Mouse (Mus musculus) midbrain, embryonic 11.5 days (tissue): ENCODE data around the gene Ttc7b. TPM values are rescaled to one million over a fixed set of nuclear protein-coding genes. Genes with fewer than 3 reads are reported as not detected.

Source experiments
- ATAC-seq: fragments of 200-750 bp; cut with Nextera tagmentation; 2 replicates; pipeline ENCODE4 v1.8.0; 2017; ENCODE audit warnings: moderate TSS enrichment, moderate library complexity; ENCODE audit not compliant: low FRiP score
- DNase-seq: peaks from one replicate; pipeline ENCODE4 v3.0.0; 2015; ENCODE audit warnings: low spot score; ENCODE audit errors: missing footprints
- H3K27ac ChIP-seq: fragments of 300-500 bp; sonication (generic); 2 replicates; pipeline ENCODE4 v1.5.1; 2014; ENCODE audit warnings: low read depth, low read length
- H3K27me3 ChIP-seq: fragments of 300-500 bp; sonication (generic); 2 replicates; pipeline ENCODE4 v1.6.1; 2014; ENCODE audit warnings: mild to moderate bottlenecking, low read length, moderate library complexity, mixed read lengths; ENCODE audit not compliant: control insufficient read depth, insufficient read depth
- H3K36me3 ChIP-seq: fragments of 300-500 bp; sonication (generic); 2 replicates; pipeline ENCODE4 v1.6.1; 2014; ENCODE audit warnings: mild to moderate bottlenecking, low read length, moderate library complexity, mixed read lengths; ENCODE audit not compliant: control insufficient read depth, insufficient read depth
- H3K4me1 ChIP-seq: fragments of 300-500 bp; sonication (generic); 2 replicates; pipeline ENCODE4 v1.6.1; 2014; ENCODE audit warnings: low read length; ENCODE audit not compliant: control insufficient read depth, insufficient read depth
- H3K4me2 ChIP-seq: fragments of 300-500 bp; sonication (generic); 2 replicates; pipeline ENCODE4 v1.6.1; 2014; ENCODE audit warnings: mild to moderate bottlenecking, moderate library complexity
- H3K4me3 ChIP-seq: fragments of 300-500 bp; sonication (generic); 2 replicates; pipeline ENCODE4 v1.5.1; 2014; ENCODE audit warnings: low read depth, low read length
- H3K9ac ChIP-seq: fragments of 300-500 bp; sonication (generic); 2 replicates; pipeline ENCODE4 v1.6.1; 2014; ENCODE audit warnings: low read length
- H3K9me3 ChIP-seq: fragments of 300-500 bp; sonication (generic); 2 replicates; pipeline ENCODE4 v1.6.1; 2016; ENCODE audit warnings: low read length; ENCODE audit not compliant: control insufficient read depth
- WGBS: fragments of 180-500 bp; shearing (Covaris S2); extraction: QIAGEN DNeasy Blood & Tissue Kit; methylation state at CpG from one replicate; pipeline ENCODE4 v1.1.7; 2014; 5-methylcytosine and 5-hydroxymethylcytosine counted together
- polyA plus RNA-seq: library from polyadenylated mRNA; unstranded; fragments of >200 nt; fragmentation: Nextera tagmentation; extraction: Ambion mirVana; gene quantifications from 2 replicates; pipeline ENCODE4 v1.2.1, GENCODE M21; 2014

Gene Ttc7b
- polyA plus RNA-seq, 1 experiment from 2014 or later, result 9.2 TPM

DNA sequence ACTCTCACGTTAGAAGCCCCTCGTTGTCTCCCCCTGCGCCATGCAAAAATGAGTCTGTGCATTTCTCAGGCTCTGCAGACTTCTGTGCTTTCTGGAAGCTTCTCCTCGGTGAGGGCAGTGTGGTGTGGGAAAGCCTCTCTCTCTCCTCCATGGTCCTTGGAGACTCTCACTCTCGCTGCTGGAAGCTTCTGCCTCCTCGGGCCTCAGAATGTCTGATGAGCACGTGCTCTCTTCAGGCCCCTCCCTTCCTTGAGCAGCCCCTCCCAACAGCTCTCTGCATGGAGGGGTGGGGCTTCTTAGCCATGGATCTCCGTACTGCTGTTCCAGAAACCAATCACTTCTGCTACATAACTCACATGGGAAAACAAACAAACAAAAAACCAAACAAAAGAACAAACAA is 242.3 kb downstream of the Ttc7b start:
- H3K9me3 ChIP-seq, result no peaks in the 10 kb centered on the region
- WGBS, result 53% methylated on average over 8 of the region's 8 CpGs
- no peaks in the 10 kb centered on the region for H3K36me3 ChIP-seq
- ATAC-seq (no peak), DNase-seq (no peak)
- H3K4me3 ChIP-seq, result no peak overlapping the region
- no peak overlapping the region for H3K27ac ChIP-seq
- H3K4me1 ChIP-seq, result peaks cover 24% of the 10 kb centered on the region
- no peaks in the 10 kb centered on the region for H3K27me3 ChIP-seq
- H3K4me2 ChIP-seq, result no peak overlapping the region
- no peak overlapping the region for H3K9ac ChIP-seq

DNA sequence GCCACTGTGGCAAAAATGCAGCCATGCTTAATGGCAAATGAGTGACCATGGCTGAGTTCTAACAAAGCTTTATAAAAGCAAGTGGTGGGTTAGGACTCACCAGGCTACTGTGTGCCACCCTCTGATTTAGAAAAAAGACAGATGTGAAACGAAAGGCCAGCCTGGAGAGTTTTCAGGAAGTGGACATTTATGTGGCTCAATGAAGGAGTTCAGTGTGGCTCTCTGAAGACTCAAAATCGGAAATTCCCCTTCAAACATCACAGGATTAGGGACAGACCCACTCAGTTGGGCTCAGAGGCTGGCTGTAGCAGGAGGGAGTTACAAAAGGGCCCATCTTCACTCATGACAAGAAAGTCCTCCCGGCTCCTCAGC is 243.1 kb downstream of the Ttc7b start:
- Histone ChIP-seq H3K4me1 (peaks cover 20% of the 10 kb centered on the region), H3K9ac (no peak overlapping the region), H3K4me3 (no peak overlapping the region), H3K27ac (peak overlapping the region; percentile 69), H3K27me3 (no peaks in the 10 kb centered on the region), H3K36me3 (no peaks in the 10 kb centered on the region), H3K9me3 (no peaks in the 10 kb centered on the region), H3K4me2 (no peak overlapping the region)
- ATAC-seq (no peak), DNase-seq (no peak)
- WGBS, result 77% methylated on average over 3 of the region's 3 CpGs

DNA sequence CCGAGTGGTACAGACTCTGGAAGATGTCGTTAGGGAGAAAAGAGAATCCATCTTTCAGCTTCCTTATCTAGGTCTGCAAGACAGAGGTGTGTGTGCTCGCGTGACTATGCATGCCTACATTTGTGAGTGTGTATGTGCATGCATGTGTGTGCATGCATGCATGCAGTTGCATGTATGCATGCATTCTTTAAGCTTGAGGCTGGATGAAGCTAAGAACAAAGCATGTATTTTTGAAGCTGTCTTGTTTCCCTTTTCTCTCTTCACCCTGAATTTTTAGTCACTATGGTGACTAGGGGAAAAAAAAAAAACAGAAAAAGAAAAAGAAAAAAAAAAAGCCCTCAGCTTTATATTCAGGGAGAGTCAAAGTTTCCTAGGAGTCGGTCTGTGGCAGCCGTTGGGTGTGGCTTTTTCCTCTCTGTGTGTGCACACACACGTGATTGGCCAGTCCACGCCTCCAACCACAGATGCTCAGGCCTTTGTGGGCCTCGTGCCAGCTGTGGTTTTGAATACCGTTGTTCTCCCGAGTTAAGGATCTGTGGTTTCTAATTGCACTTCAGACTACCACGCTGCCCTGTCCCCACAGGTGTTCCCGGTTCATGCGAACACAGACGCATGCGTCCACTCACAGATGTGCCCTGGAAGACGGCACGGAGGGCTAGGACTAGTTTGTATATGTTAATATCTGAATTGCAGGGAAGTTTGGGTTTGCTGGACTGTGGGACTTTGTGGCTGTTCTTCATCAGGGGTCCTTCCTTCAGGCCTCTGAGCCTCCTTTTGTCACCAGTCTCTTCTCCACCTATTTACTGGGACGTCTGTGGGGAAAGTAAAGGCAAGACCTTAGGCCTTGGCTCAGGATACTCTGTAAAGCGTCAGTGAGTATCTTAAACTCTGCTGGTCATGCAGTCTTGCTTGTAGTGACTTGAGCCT is 243.8 kb downstream of the Ttc7b start:
- DNase-seq, result peak; percentile 90
- H3K9ac ChIP-seq, result no peak overlapping the region
- ATAC-seq, result peak; percentile 83
- no peak overlapping the region for H3K4me2 ChIP-seq
- H3K36me3 ChIP-seq, result no peaks in the 10 kb centered on the region
- H3K4me1 ChIP-seq, result peaks cover 13% of the 10 kb centered on the region
- H3K4me3 ChIP-seq, result no peak overlapping the region
- H3K27me3 ChIP-seq, result no peaks in the 10 kb centered on the region
- peak overlapping the region; percentile 69 for H3K27ac ChIP-seq
- WGBS, result 67% methylated on average over 20 of the region's 20 CpGs
- H3K9me3 ChIP-seq, result no peaks in the 10 kb centered on the region

DNA sequence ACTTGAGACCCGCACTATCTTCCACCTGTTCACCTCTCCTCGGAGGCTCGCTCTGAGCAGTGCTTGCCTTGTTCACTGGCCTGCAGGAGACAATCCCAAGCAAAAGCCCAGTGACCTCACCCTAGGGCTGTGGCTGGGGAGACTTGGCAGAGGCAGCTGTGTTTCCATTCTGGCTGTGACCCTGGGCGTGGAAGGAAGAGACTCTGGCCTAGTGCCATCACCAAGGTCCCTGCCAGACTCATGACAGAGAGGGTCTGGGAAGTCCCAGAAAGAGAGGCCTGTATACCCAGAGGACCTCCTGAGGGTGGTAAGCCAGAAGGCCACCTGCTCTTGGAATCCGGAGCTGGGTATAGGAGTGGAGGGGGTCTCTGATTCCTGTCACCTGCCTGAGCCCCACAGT is 244.8 kb downstream of the Ttc7b start:
- 86% methylated on average over 5 of the region's 5 CpGs for WGBS
- H3K27ac ChIP-seq, result no peak overlapping the region

DNA sequence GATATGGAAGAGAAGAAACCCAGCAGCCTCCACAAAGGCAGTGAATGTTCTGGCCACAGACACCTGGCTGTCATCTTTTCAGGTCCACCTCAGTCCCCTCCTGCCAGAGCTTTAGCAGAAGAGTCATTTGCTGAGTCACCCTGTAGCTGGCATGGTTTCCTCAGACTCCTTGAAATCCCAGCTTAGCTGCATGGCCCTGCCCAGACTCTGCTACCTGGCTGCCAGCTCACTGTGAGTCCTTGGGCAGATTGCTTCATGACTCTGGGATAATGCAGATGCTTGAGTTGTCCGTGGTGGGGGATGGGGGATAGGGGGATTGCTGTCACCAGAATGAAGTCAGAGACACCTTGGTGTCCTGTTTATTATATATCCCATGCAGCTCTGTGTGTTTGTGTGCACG is 247.6 kb downstream of the Ttc7b start:
- peaks cover 7% of the 10 kb centered on the region for H3K4me1 ChIP-seq
- no peaks in the 10 kb centered on the region for H3K36me3 ChIP-seq
- no peak overlapping the region for H3K27ac ChIP-seq
- no peak overlapping the region for H3K4me2 ChIP-seq
- H3K4me3 ChIP-seq, result no peak overlapping the region
- DNase-seq, result no peak
- 81% methylated on average over 2 of the region's 2 CpGs for WGBS
- ATAC-seq, result no peak
- H3K9ac ChIP-seq, result no peak overlapping the region
- H3K27me3 ChIP-seq, result no peaks in the 10 kb centered on the region
- H3K9me3 ChIP-seq, result no peaks in the 10 kb centered on the region

More for the DNA sequence above, 244.8 kb downstream of the Ttc7b start:
- no peaks in the 10 kb centered on the region for H3K9me3 ChIP-seq
- no peak overlapping the region for H3K4me2 ChIP-seq
- no peak overlapping the region for H3K4me3 ChIP-seq
- H3K27me3 ChIP-seq, result no peaks in the 10 kb centered on the region
- ATAC-seq (no peak), DNase-seq (no peak)
- H3K4me1 ChIP-seq, result peaks cover 12% of the 10 kb centered on the region
- no peak overlapping the region for H3K9ac ChIP-seq
- no peaks in the 10 kb centered on the region for H3K36me3 ChIP-seq

DNA sequence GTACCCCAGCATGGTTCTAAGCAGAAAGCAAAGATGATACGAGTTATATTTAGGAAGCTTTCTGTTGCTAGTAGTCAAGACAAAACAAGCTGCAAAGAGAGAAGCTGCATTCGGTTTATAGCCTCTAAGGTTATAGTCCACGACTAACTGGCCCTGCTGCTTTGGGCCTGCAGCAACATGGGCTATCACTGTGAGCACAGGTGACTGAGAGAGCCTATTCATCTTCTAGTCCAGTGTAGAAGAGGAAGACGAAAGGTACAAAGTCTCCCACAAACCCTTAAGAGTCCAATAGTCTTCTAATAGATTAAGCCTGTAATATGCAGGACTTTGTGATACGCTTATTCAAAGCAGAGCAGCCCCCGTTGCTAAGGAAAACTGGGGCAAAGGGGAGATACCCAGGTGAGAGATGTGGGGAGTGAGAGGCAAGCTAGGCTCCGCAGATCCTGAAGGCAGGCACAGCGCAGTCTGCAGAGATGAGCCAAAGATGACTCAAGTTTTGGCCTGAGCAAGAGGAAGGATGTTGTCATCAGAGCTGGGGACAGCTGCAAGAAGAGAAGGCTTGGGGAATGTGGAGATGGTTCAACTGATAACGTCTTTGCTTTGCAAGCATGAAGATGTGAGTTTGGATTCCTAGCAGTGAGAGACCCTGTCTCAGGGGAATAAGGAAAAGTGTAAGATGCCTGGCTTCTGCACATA is 250.5 kb downstream of the Ttc7b start:
- Histone ChIP-seq H3K27ac (no peak overlapping the region), H3K9me3 (no peaks in the 10 kb centered on the region), H3K4me2 (no peak overlapping the region), H3K4me1 (peaks cover 6% of the 10 kb centered on the region), H3K4me3 (no peak overlapping the region), H3K27me3 (no peaks in the 10 kb centered on the region), H3K9ac (no peak overlapping the region), H3K36me3 (no peaks in the 10 kb centered on the region)
- no peak for ATAC-seq
- 87% methylated on average over 9 of the region's 9 CpGs for WGBS
- no peak for DNase-seq

DNA sequence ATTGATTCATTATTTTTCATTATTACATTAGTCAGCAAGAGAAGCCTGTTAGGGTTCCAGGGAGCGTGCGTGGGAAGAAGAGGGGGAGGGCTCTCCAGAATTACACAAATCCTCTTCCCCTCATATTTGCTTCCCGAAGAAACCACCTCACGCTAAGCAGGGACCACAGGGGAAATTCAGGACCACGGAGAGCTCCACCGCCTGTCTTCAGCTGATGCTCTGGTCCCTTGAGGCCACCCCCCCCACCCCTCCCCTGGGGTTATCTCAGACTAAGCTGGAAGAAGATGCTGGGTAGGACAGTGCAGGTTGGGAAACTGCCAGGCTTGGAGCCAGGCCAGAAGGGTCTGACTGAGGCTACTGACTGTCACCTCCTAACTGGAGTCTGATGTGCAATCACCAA is 252.6 kb downstream of the Ttc7b start:
- Histone ChIP-seq H3K36me3 (no peaks in the 10 kb centered on the region), H3K9ac (no peak overlapping the region), H3K9me3 (no peaks in the 10 kb centered on the region), H3K4me3 (no peak overlapping the region), H3K27me3 (no peaks in the 10 kb centered on the region), H3K27ac (no peak overlapping the region), H3K4me1 (peaks cover 6% of the 10 kb centered on the region), H3K4me2 (no peak overlapping the region)
- DNase-seq, result peak; percentile 92
- 15% methylated on average over 6 of the region's 6 CpGs for WGBS
- ATAC-seq, result no peak

DNA sequence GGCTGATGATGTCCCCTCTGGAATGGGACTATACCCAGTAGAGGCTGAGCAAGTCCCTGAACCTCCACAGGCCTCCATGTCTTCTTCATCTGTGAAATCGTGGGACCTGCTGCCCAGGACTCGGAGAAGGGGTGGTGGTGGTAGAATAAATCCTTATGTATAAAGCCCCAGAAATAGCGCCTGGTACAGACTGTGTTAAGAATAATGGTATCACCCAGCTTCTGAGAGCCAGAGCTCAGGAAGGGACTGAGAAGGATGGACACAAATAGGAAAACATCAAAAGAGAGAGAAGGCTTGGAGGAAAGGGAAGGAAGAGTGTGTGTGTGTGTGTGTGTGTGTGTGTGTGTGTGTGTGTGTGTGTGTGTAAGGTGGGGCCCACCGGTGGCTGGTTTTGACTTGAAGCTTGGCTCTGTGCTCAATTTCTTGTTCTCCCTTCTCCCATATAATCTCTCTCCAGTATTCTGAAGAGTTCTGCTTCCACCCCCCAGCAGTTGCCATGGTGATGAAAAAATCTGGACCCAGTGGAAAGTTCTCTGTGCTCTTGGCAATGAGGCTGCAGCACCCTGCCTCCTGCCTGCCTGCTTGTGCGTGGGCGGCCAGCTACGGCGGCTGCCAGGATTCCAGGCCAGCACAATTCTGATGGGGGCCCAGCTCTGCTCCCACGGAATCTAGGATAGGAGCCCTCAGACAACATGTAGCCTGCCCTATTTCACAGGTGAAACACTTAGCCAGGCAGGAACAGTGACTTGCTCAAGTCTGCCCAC is 254.9 kb downstream of the Ttc7b start:
- 61% methylated on average over 9 of the region's 9 CpGs for WGBS
- Histone ChIP-seq H3K27me3 (no peaks in the 10 kb centered on the region), H3K36me3 (no peaks in the 10 kb centered on the region), H3K9me3 (no peaks in the 10 kb centered on the region), H3K27ac (no peak overlapping the region), H3K4me1 (peaks cover 6% of the 10 kb centered on the region), H3K9ac (no peak overlapping the region; the same call in 1 of the 2 replicates), H3K4me2 (no peak overlapping the region), H3K4me3 (no peak overlapping the region)
- ATAC-seq, result 0 out of 2 replicates have a peak, but pooled peaks have one; percentile 22
- DNase-seq, result no peak
